Mouse (Mus musculus) C2C12 (cell line): Measurements from ENCODE around the gene Mterf1a. TPM values are rescaled to one million over a fixed set of nuclear protein-coding genes. Genes with fewer than 3 reads are reported as not detected.

Experiments
- H3K27me3 ChIP-seq: one replicate; pipeline ENCODE4 v1.6.1; 2011; ENCODE audit not compliant: control insufficient read depth, insufficient read depth, insufficient read length
- H3K36me3 ChIP-seq: one replicate; pipeline ENCODE4 v1.6.1; 2011; ENCODE audit not compliant: control insufficient read depth, insufficient read depth
- H3K4me3 ChIP-seq: one replicate; pipeline ENCODE4 v1.5.1; 2011; ENCODE audit warnings: mild to moderate bottlenecking, control low read depth; ENCODE audit not compliant: poor library complexity, insufficient read depth, severe bottlenecking
- H3K79me2 ChIP-seq: one replicate; pipeline ENCODE4 v1.6.1; 2011; ENCODE audit not compliant: control insufficient read depth, insufficient read depth
- H3K79me3 ChIP-seq: one replicate; pipeline ENCODE4 v1.6.1; 2011; ENCODE audit warnings: low read depth, control low read depth
- H3ac ChIP-seq: one replicate; pipeline ENCODE3; 2011; ENCODE audit warnings: low read depth; ENCODE audit not compliant: control insufficient read depth, insufficient read length
- CEBPB ChIP-seq: IDR thresholded peaks from one replicate; pipeline ENCODE4 v1.6.1; 2011; ENCODE audit warnings: low read depth, mild to moderate bottlenecking, control low read depth, moderate library complexity
- CTCF ChIP-seq: IDR thresholded peaks from one replicate; pipeline ENCODE4 v1.5.1; 2011; ENCODE audit not compliant: control insufficient read depth, insufficient read depth, insufficient read length
- FOSL1 ChIP-seq: IDR thresholded peaks from one replicate; pipeline ENCODE4 v1.8.0; 2011; ENCODE audit warnings: mild to moderate bottlenecking, low read length; ENCODE audit not compliant: poor library complexity, insufficient read depth, severe bottlenecking
- MAX ChIP-seq: IDR thresholded peaks from one replicate; pipeline ENCODE4 v1.6.1; 2011; ENCODE audit warnings: mild to moderate bottlenecking, control low read depth
- MYOD1 ChIP-seq: IDR thresholded peaks from one replicate; pipeline ENCODE4 v1.6.1; 2011; ENCODE audit warnings: low read depth; ENCODE audit not compliant: control insufficient read depth, insufficient read length
- MYOG ChIP-seq: IDR thresholded peaks from one replicate; pipeline ENCODE4 v1.6.1; 2011; ENCODE audit not compliant: control insufficient read depth, insufficient read length; ENCODE audit errors: extremely low read depth
- USF1 ChIP-seq: IDR thresholded peaks from one replicate; pipeline ENCODE4 v1.6.1; 2011; ENCODE audit warnings: low read depth, mild to moderate bottlenecking, control low read depth, moderate library complexity
- polyA plus RNA-seq: library from polyadenylated mRNA; unstranded; fragments of >200 nt; fragmentation: generic; extraction: Trizol; gene quantifications from one replicate; pipeline ENCODE4 v1.2.1, GENCODE M21; 2012; ENCODE audit warnings: missing spikeins

The Mterf1a gene
- polyA plus RNA-seq, 1 experiment = 2.3 TPM

GRCm38 (mm10) chr5:3935266-3935665 is 41.5 kb upstream of the Mterf1a start:
- peaks cover 26% of the 10 kb centered on the region for H3K79me2 ChIP-seq
- H3K27me3 ChIP-seq = no peaks in the 10 kb centered on the region
- H3K4me3 ChIP-seq = no peak overlapping the region
- no peak overlapping the region for H3ac ChIP-seq
- peaks cover 5% of the 10 kb centered on the region for H3K79me3 ChIP-seq
- TF ChIP-seq FOSL1 (no peak), MYOG (no peak), CTCF (no peak), MYOD1 (no peak), USF1 (no peak), CEBPB (no peak), MAX (no peak)
- no peaks in the 10 kb centered on the region for H3K36me3 ChIP-seq

GRCm38 (mm10) chr5:3933551-3933950 is 39.8 kb upstream of the Mterf1a start:
- H3K4me3 ChIP-seq = no peak overlapping the region
- TF ChIP-seq USF1 = no peak
- no peak for TF ChIP-seq MAX
- no peak for TF ChIP-seq MYOG
- TF ChIP-seq MYOD1 = no peak
- no peak for TF ChIP-seq CTCF
- no peak for TF ChIP-seq FOSL1
- no peak for TF ChIP-seq CEBPB
- H3K79me2 ChIP-seq = peaks cover 39% of the 10 kb centered on the region
- H3K79me3 ChIP-seq = peaks cover 5% of the 10 kb centered on the region
- H3K27me3 ChIP-seq = no peaks in the 10 kb centered on the region
- H3K36me3 ChIP-seq = no peaks in the 10 kb centered on the region
- no peak overlapping the region for H3ac ChIP-seq

DNA sequence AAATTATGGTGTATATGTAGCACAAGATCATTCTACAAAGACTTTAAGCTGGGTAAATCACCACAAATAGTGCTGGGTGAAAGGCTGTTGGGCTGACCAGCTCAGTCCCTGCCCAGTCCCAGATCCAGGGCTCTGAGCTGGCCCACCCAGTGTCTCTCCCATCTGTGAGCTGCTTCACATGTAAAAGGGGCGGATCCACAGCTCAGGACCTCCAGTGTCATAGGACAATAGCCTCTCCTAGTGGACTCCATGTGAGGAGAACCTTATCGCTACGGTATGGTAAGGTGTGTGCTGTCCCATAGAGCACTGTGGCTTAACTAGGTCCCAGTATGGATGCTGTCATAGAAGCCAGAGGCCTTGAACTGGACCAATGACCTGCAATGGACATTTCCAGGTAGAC is 37.9 kb upstream of the Mterf1a start:
- no peak overlapping the region for H3K4me3 ChIP-seq
- no peaks in the 10 kb centered on the region for H3K36me3 ChIP-seq
- H3K79me2 ChIP-seq = peaks cover 37% of the 10 kb centered on the region
- TF ChIP-seq CEBPB = no peak
- TF ChIP-seq FOSL1 = no peak
- no peak for TF ChIP-seq USF1
- no peak for TF ChIP-seq MYOD1
- TF ChIP-seq MYOG = no peak
- TF ChIP-seq CTCF = no peak
- no peak for TF ChIP-seq MAX
- peaks cover 5% of the 10 kb centered on the region for H3K79me3 ChIP-seq
- no peaks in the 10 kb centered on the region for H3K27me3 ChIP-seq
- no peak overlapping the region for H3ac ChIP-seq

- TF ChIP-seq CTCF = no peak
- no peak for TF ChIP-seq MAX
- no peak for TF ChIP-seq USF1
- no peak for TF ChIP-seq FOSL1
- TF ChIP-seq MYOD1 = no peak
- no peak for TF ChIP-seq CEBPB
- no peak for TF ChIP-seq MYOG
- H3K4me3 ChIP-seq = no peak overlapping the region
Measured at GRCm38 (mm10) chr5:3930760-3931159, 37.0 kb upstream of the Mterf1a start.

GRCm38 (mm10) chr5:3928690-3929046 is 34.9 kb upstream of the Mterf1a start:
- Histone ChIP-seq H3ac (peak overlapping the region; percentile 96), H3K79me2 (peaks cover 33% of the 10 kb centered on the region), H3K27me3 (no peaks in the 10 kb centered on the region), H3K79me3 (peaks cover 5% of the 10 kb centered on the region), H3K4me3 (peak overlapping the region; percentile 59), H3K36me3 (no peaks in the 10 kb centered on the region)
- TF ChIP-seq USF1 = no peak
- peak; percentile 53 for TF ChIP-seq MYOD1

More at GRCm38 (mm10) chr5:3930760-3931159, 37.0 kb upstream of the Mterf1a start:
- H3ac ChIP-seq = no peak overlapping the region
- peaks cover 5% of the 10 kb centered on the region for H3K79me3 ChIP-seq
- H3K36me3 ChIP-seq = no peaks in the 10 kb centered on the region
- peaks cover 33% of the 10 kb centered on the region for H3K79me2 ChIP-seq
- no peaks in the 10 kb centered on the region for H3K27me3 ChIP-seq

DNA sequence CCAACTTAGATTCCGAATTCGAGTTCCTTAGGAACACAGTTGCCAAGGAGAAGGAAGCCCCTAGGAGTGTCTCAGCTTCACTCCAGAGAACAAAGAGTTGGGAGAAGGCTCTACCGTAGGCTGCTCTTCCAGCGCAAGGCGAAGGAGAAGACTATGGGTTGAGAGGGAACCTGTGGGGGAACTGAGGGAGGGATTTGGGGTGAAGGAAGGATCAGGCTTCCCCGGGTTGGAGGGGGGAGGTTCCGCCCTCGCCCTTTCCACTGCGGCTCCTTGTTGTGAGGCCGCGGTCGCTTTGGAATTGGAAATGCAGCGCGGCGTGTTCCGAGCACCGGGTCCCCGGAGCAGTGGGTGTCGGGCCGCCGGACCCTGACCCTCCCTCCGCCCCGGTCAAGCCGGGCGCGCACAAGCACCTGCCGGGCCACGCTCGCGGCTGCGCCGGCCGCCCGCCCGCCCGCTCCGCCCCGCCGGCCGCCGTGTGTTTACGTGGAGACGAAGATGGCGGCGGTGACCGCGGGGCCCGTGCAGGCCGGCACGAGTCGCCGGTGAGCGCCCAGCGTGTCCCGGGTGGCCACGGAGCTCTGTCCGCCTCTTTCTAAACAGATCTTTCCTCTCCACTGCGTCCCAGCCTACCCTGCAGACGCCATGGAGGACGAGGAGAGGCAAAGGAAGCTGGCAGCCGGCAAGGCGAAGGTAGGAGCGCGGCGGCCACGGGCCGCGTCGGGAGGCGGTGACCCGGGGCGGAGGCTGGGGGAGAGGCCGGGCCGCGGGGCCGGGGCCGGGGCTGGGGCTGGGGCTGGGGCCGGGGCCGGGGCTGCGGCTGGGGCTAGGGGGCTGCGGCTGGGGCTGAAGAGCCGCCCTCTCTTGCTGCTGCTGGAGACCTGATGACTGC is 34.3 kb upstream of the Mterf1a start, which contains the start of gene Akap9:
Gene Akap9, plus strand, starts transcription at position 254 of the 889 bp plus-strand sequence.
- Histone ChIP-seq H3K4me3 (peak within 1 kb of the TSS; percentile 59), H3K79me3 (peaks cover 5% of the 10 kb centered on the region), H3K36me3 (no peaks in the 10 kb centered on the region), H3ac (peak within 1 kb of the TSS; percentile 96), H3K27me3 (no peaks in the 10 kb centered on the region), H3K79me2 (peaks cover 33% of the 10 kb centered on the region)
- no peak for TF ChIP-seq CTCF
- no peak for TF ChIP-seq MAX
- no peak for TF ChIP-seq MYOD1
- no peak for TF ChIP-seq MYOG
- TF ChIP-seq CEBPB = no peak
- no peak for TF ChIP-seq FOSL1
- TF ChIP-seq USF1 = no peak
